Mouse (Mus musculus) testis, adult 2 months (tissue): ENCODE data around the gene Dcps.

Experiments
- CTCF ChIP-seq: fragments of 200-500 bp; IDR thresholded peaks from 2 replicates; pipeline ENCODE4 v1.5.1; 2012; ENCODE audit warnings: low read depth, mild to moderate bottlenecking, inconsistent platforms, low read length, moderate library complexity; ENCODE audit not compliant: control insufficient read depth, insufficient read depth, insufficient replicate concordance
- POLR2A ChIP-seq: fragments of 200-500 bp; IDR thresholded peaks from 2 replicates; pipeline ENCODE4 v1.6.1; 2012; ENCODE audit warnings: low read depth, mild to moderate bottlenecking, inconsistent platforms, low read length, moderate library complexity; ENCODE audit not compliant: control insufficient read depth

GRCm38 (mm10) chr9:35139231-35139744 is 36.6 kb downstream of the Dcps start:
- TF ChIP-seq POLR2A: no peak
- TF ChIP-seq CTCF: no peak
